Mouse (Mus musculus) forebrain, embryonic 10.5 days (tissue): ENCODE results near the gene Tex38. TPM values are rescaled to one million over a fixed set of nuclear protein-coding genes. Genes with fewer than 3 reads are reported as not detected.

Experiments used
- polyA plus RNA-seq: library from polyadenylated mRNA; unstranded; fragments of >200 nt; fragmentation: Nextera tagmentation; extraction: Ambion mirVana; gene quantifications from 2 replicates; pipeline ENCODE4 v1.2.1, GENCODE M21; 2016

Gene Tex38
- polyA plus RNA-seq, 1 experiment from 2014 or later: 0.25 TPM

Other genes starting within 250 kb of the Tex38 start
- not detected in 2 replicates for gene Cyp4a31, start 217.4 kb downstream of the Tex38 start, polyA plus RNA-seq
- not detected in 2 replicates for gene Cyp4a32, start 180.0 kb downstream of the Tex38 start, polyA plus RNA-seq
- not detected in 2 replicates for gene Cyp4b1, start 133.3 kb downstream of the Tex38 start, polyA plus RNA-seq
- gene Efcab14, start 43.3 kb downstream of the Tex38 start, polyA plus RNA-seq: 32.9 and 33.9 TPM in 2 replicates
- 45.8 and 56.3 TPM in 2 replicates for gene Atpaf1, start 3.8 kb upstream of the Tex38 start, polyA plus RNA-seq
- 2.7 and 3.9 TPM in 2 replicates for gene Mob3c, start 47.1 kb upstream of the Tex38 start, polyA plus RNA-seq
- gene Mknk1, start 58.2 kb upstream of the Tex38 start, polyA plus RNA-seq: 26.5 and 26.8 TPM in 2 replicates
- gene Kncn, start 103.4 kb upstream of the Tex38 start, polyA plus RNA-seq: not detected in 2 replicates
- gene 6430628N08Rik, start 109.6 kb upstream of the Tex38 start, polyA plus RNA-seq: 0.16 TPM in 1 of 2 replicates, not detected in the other
- 1.7 and 2.3 TPM in 2 replicates for gene Dmbx1, start 158.9 kb upstream of the Tex38 start, polyA plus RNA-seq
- 1.9 and 2.3 TPM in 2 replicates for gene Faah, start 236.9 kb upstream of the Tex38 start, polyA plus RNA-seq